Mouse (Mus musculus) liver, embryonic 12.5 days (tissue): ENCODE data around the gene Eva1b. TPM values are rescaled to one million over a fixed set of nuclear protein-coding genes. Genes with fewer than 3 reads are reported as not detected.

ENCODE experiments used
- ATAC-seq: fragments of 200-750 bp; cut with Nextera tagmentation; 2 replicates; pipeline ENCODE4 v1.8.0; 2017; ENCODE audit warnings: moderate number of reproducible peaks, mild to moderate bottlenecking, moderate library complexity
- H3K27ac ChIP-seq: fragments of 300-500 bp; sonication (generic); 2 replicates; pipeline ENCODE4 v1.5.1; 2016; ENCODE audit warnings: mild to moderate bottlenecking
- H3K27me3 ChIP-seq: fragments of 300-500 bp; sonication (generic); replicated peaks from 2 replicates; pipeline ENCODE4 v1.6.1; 2016; ENCODE audit warnings: mild to moderate bottlenecking, moderate library complexity
- H3K36me3 ChIP-seq: fragments of 300-500 bp; sonication (generic); 2 replicates; pipeline ENCODE4 v1.6.1; 2016; ENCODE audit warnings: mild to moderate bottlenecking, moderate library complexity
- H3K4me1 ChIP-seq: fragments of 300-500 bp; sonication (generic); 2 replicates; pipeline ENCODE4 v1.6.1; 2016
- H3K4me2 ChIP-seq: fragments of 300-500 bp; sonication (generic); 2 replicates; pipeline ENCODE4 v1.6.1; 2016; ENCODE audit warnings: mild to moderate bottlenecking, moderate library complexity
- H3K4me3 ChIP-seq: fragments of 300-500 bp; sonication (generic); 2 replicates; pipeline ENCODE4 v1.5.1; 2016; ENCODE audit warnings: mild to moderate bottlenecking, moderate library complexity
- H3K9ac ChIP-seq: fragments of 300-500 bp; sonication (generic); 2 replicates; pipeline ENCODE4 v1.6.1; 2016; ENCODE audit warnings: mild to moderate bottlenecking, moderate library complexity
- H3K9me3 ChIP-seq: fragments of 300-500 bp; sonication (generic); replicated peaks from 2 replicates; pipeline ENCODE4 v1.6.1; 2016; ENCODE audit warnings: mild to moderate bottlenecking, moderate library complexity
- WGBS: fragments of 180-500 bp; shearing (Covaris S2); methylation state at CpG from one replicate; pipeline ENCODE4 v1.1.7; 2016; ENCODE audit not compliant: insufficient replicate concordance; 5-methylcytosine and 5-hydroxymethylcytosine counted together
- polyA plus RNA-seq: library from polyadenylated mRNA; unstranded; fragments of >200 nt; fragmentation: Nextera tagmentation; extraction: Ambion mirVana; gene quantifications from 2 replicates; pipeline ENCODE4 v1.2.1, GENCODE M21; 2016

The Eva1b gene
- polyA plus RNA-seq, 1 experiment from 2014 or later = 19.3 TPM

DNA sequence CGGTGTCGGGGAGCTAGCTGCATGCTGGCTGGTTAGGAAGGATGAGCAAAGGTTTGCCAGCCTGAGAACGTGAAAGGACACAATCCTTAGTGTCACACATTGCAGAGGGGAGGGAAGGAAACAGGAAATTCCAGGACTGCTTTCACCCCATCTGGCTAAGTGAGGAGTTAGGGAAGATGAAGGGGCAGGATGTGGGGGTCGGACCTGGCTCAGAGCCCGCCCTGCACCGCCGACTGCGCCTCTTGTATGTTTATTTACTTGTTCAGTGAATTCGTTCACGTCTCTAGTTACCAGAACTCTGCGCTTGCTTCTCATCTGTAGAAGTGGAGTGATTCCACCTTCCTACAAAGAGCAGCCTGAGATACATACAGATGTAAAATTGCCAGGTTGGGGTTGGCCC, 17.0 kb upstream of the Eva1b start:
- ATAC-seq = no peak
- 76% methylated on average over 11 of the region's 11 CpGs for WGBS
- H3K4me2 ChIP-seq = no peak overlapping the region

DNA sequence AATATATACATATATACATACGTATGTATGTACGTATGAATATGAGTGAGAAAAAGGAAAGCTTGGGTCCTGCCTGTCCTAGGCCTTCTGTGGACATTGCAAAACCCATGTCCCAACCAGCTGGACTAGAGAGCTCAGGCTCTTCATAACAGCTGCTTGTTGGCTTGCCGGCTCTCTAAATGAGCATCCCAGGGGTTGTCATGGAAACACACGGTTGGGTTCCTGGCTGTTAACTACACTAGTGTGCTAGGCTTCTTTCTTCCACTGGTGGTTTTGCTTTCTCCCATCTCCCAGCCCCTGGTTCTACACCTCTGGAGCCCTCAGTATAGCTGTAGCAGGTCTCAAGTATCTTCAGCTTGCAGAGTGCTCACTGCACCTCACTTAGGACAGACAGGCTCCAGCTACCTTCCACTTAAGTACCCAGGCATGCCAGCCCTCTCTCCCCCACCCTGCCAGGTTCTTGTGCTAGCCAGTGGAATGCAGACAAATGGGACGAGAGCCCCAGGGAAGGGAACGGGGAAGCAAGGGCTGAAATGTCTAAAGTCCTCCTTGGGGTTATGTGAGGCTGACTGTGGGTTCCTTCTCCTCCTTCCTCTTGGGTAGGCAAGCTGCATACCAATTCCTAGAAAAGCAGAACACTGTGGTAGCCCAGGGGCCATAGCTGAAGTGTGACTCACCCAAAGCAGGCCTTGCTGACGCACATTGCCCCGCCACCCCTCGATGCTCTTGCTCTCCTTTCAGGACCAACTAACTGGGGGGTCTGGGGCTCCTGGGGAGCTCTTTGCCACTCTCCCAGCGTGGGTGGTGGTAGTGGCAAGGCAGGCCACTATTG, 16.0 kb upstream of the Eva1b start:
- WGBS = 53% methylated on average over 10 of the region's 10 CpGs
- Histone ChIP-seq H3K9me3 (no peaks in the 10 kb centered on the region), H3K36me3 (peaks cover 65% of the 10 kb centered on the region), H3K9ac (no peak overlapping the region), H3K27me3 (no peaks in the 10 kb centered on the region), H3K4me3 (no peak overlapping the region), H3K4me1 (peaks cover 15% of the 10 kb centered on the region), H3K4me2 (no peak overlapping the region), H3K27ac (peak overlapping the region; percentile 38; the same call in 1 of the 2 replicates)
- no peak for ATAC-seq

More for the DNA sequence above, 17.0 kb upstream of the Eva1b start:
- Histone ChIP-seq H3K9ac (no peak overlapping the region), H3K9me3 (no peaks in the 10 kb centered on the region), H3K27me3 (no peaks in the 10 kb centered on the region), H3K4me3 (no peak overlapping the region), H3K27ac (peak overlapping the region; percentile 59; the same call in 1 of the 2 replicates), H3K4me1 (peaks cover 15% of the 10 kb centered on the region), H3K36me3 (peaks cover 65% of the 10 kb centered on the region)

GRCm38 (mm10) chr4:126132636-126133264, 14.8 kb upstream of the Eva1b start:
- Histone ChIP-seq H3K4me2 (no peak overlapping the region), H3K9ac (no peak overlapping the region), H3K27ac (no peak overlapping the region), H3K4me1 (peaks cover 15% of the 10 kb centered on the region), H3K9me3 (no peaks in the 10 kb centered on the region), H3K4me3 (no peak overlapping the region), H3K27me3 (no peaks in the 10 kb centered on the region), H3K36me3 (peaks cover 65% of the 10 kb centered on the region)
- ATAC-seq = no peak
- 83% methylated on average over 6 of the region's 6 CpGs for WGBS

DNA sequence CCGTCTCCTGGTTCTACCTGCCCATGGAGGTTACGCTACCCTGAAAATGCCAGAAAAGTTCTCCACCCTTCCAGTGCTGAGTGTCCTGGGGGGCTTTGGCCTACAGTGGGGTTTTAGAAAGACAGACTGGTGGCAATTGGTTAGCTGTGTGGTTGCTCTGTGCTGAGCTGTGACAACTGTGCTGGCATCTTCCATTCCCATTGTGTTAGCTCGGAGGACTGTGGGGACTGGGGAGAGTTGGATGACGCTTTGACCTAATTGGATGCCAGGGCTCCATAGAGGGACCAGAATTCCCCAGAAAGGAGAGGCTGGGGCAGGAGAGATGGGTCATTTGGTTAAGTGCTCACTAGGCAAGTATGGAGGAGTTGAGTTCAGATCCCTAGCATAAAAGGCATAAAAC, 13.3 kb upstream of the Eva1b start:
- 81% methylated on average over 4 of the region's 4 CpGs for WGBS

GRCm38 (mm10) chr4:126134639-126135038, 12.9 kb upstream of the Eva1b start:
- Histone ChIP-seq H3K4me2 (no peak overlapping the region), H3K27ac (no peak overlapping the region), H3K9ac (no peak overlapping the region), H3K9me3 (no peaks in the 10 kb centered on the region), H3K27me3 (no peaks in the 10 kb centered on the region), H3K4me3 (no peak overlapping the region), H3K36me3 (peaks cover 65% of the 10 kb centered on the region), H3K4me1 (peaks cover 15% of the 10 kb centered on the region)
- ATAC-seq = no peak
- WGBS = 75% methylated on average over 4 of the region's 4 CpGs

More for the DNA sequence above, 13.3 kb upstream of the Eva1b start:
- H3K9me3 ChIP-seq = no peaks in the 10 kb centered on the region
- peaks cover 65% of the 10 kb centered on the region for H3K36me3 ChIP-seq
- H3K27me3 ChIP-seq = no peaks in the 10 kb centered on the region
- no peak overlapping the region for H3K9ac ChIP-seq
- no peak overlapping the region for H3K4me2 ChIP-seq
- peaks cover 15% of the 10 kb centered on the region for H3K4me1 ChIP-seq
- no peak overlapping the region for H3K4me3 ChIP-seq
- no peak for ATAC-seq
- no peak overlapping the region for H3K27ac ChIP-seq

GRCm38 (mm10) chr4:126137773-126138172, 9.8 kb upstream of the Eva1b start:
- H3K27ac ChIP-seq = no peak overlapping the region
- ATAC-seq = no peak
- peaks cover 62% of the 10 kb centered on the region for H3K36me3 ChIP-seq
- no peaks in the 10 kb centered on the region for H3K27me3 ChIP-seq
- 74% methylated on average over 4 of the region's 4 CpGs for WGBS
- no peak overlapping the region for H3K4me2 ChIP-seq
- H3K9ac ChIP-seq = no peak overlapping the region
- H3K4me1 ChIP-seq = no peaks in the 10 kb centered on the region
- H3K9me3 ChIP-seq = no peaks in the 10 kb centered on the region
- H3K4me3 ChIP-seq = no peak overlapping the region

- no peak overlapping the region for H3K4me3 ChIP-seq
- H3K36me3 ChIP-seq = peaks cover 41% of the 10 kb centered on the region
- no peaks in the 10 kb centered on the region for H3K9me3 ChIP-seq
- H3K4me1 ChIP-seq = peaks cover 6% of the 10 kb centered on the region
- no peak overlapping the region for H3K4me2 ChIP-seq
- H3K27me3 ChIP-seq = 0 out of 2 replicates have a peak, but pooled peaks cover 6% of the 10 kb centered on the region
- H3K9ac ChIP-seq = no peak overlapping the region
- no peak overlapping the region; the same call in 1 of the 2 replicates for H3K27ac ChIP-seq
- ATAC-seq = peak; percentile 31; the same call in 1 of the 2 replicates
- 64% methylated on average over 5 of the region's 5 CpGs for WGBS
These were observed 6.5 kb upstream of the Eva1b start for GRCm38 (mm10) chr4:126141021-126141420.

- no peak overlapping the region for H3K27ac ChIP-seq
- no peak overlapping the region for H3K4me2 ChIP-seq
- no peak for ATAC-seq
- H3K27me3 ChIP-seq = peaks cover 47% of the 10 kb centered on the region
- no peaks in the 10 kb centered on the region for H3K36me3 ChIP-seq
- 48% methylated on average over 4 of the region's 4 CpGs for WGBS
- H3K4me1 ChIP-seq = peaks cover 37% of the 10 kb centered on the region
- H3K9ac ChIP-seq = no peak overlapping the region
- H3K9me3 ChIP-seq = no peaks in the 10 kb centered on the region
- H3K4me3 ChIP-seq = no peak overlapping the region
These were observed 2.1 kb upstream of the Eva1b start for GRCm38 (mm10) chr4:126145396-126145795.

DNA sequence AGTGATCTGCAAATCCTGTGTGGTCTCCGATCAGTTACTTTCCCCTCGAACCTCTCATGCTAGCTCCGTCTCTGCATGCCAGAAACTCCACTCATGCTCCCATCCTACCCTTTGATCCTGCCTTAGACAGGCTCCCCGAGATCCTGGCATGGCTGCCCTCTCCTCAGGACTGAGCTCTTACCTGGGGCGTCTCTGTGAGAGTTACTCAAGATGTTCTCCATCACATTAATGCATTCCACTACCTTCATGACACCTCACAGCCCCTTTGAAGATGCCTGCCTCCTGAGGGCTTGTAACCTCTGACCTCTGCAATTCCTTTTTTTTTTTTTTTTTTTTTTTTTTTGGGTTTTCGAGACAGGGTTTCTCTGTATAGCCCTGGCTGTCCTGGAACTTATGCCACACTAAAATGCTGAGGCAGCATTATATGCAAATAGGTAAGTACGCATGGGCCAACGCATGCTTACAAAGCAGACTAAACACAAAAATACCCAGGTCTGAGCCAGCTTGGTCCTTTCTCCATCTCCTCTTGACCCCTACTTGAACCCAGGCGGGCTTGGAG, 491 bp upstream of the Eva1b start:
- Histone ChIP-seq H3K9me3 (no peaks in the 10 kb centered on the region), H3K4me2 (peak overlapping the region; percentile 70), H3K4me3 (peak overlapping the region; percentile 59; the same call in 1 of the 2 replicates), H3K4me1 (peaks cover 48% of the 10 kb centered on the region), H3K36me3 (no peaks in the 10 kb centered on the region; the same call in 1 of the 2 replicates), H3K27me3 (peaks cover 64% of the 10 kb centered on the region), H3K9ac (no peak overlapping the region), H3K27ac (peak overlapping the region; percentile 77)
- ATAC-seq = no peak
- 51% methylated on average over 9 of the region's 9 CpGs for WGBS

DNA sequence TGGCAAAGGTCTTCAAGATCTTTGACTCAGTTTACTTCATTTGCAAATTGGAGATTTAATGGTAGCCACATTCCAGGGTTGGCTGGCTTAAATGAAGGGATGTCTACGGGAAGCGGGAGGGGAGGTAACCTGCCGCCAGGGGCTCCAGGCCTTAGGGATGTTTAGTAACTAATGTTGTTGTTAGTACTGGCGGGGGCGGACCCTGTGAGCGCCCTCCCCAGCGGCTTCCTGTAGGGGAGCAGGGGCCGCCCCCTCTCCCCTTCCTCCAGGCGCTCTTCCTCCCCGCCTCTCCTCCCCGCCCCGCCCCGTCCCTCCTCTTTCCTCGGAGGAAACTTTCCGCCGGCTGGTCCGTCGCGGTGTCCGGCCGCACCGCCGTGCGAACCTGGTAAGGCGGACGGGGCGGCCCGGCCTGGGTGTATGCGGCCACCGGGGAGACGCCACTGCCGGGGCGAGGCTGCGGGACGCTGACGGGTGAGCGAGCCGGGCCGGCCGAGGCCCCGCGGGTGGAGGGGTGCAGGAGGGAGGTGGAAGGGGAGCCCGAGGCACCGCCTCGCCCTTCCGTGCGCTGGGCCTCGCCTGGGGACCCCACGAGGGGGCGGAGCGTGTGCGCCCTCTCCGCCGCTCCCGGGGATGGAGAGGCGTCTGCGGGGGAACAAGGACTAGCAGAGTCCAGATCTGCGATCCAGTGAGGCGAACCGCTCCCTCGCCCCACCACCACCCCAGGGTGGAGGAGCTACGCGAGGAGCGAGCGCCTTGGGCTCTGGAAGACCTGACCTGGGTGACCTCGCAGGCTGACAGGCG, 817 bp downstream of the Eva1b start:
- Histone ChIP-seq H3K27me3 (peaks cover 69% of the 10 kb centered on the region), H3K4me3 (peak overlapping the region; percentile 59), H3K4me1 (peaks cover 48% of the 10 kb centered on the region), H3K4me2 (peak overlapping the region; percentile 70), H3K36me3 (no peaks in the 10 kb centered on the region; the same call in 1 of the 2 replicates), H3K27ac (peak overlapping the region; percentile 77), H3K9ac (peak overlapping the region; percentile 61), H3K9me3 (no peaks in the 10 kb centered on the region)
- WGBS = 2% methylated on average over 57 of the region's 67 CpGs
- ATAC-seq = peak; percentile 47

GRCm38 (mm10) chr4:126149041-126149676, 1.6 kb downstream of the Eva1b start:
- H3K36me3 ChIP-seq = no peaks in the 10 kb centered on the region; the same call in 1 of the 2 replicates
- H3K27ac ChIP-seq = peak overlapping the region; percentile 77
- no peaks in the 10 kb centered on the region for H3K9me3 ChIP-seq
- peaks cover 69% of the 10 kb centered on the region for H3K27me3 ChIP-seq
- peak overlapping the region; percentile 61 for H3K9ac ChIP-seq
- peaks cover 48% of the 10 kb centered on the region for H3K4me1 ChIP-seq
- WGBS = 33% methylated on average over 42 of the region's 42 CpGs
- peak overlapping the region; percentile 59 for H3K4me3 ChIP-seq
- H3K4me2 ChIP-seq = peak overlapping the region; percentile 70
- peak; percentile 2; the same call in 1 of the 2 replicates for ATAC-seq
